Mouse (Mus musculus) myocyte (in vitro differentiated cells): Measurements from ENCODE around the gene Smpdl3b.

Source experiments
- POLR2A ChIP-seq: IDR thresholded peaks from one replicate; pipeline ENCODE4 v1.6.1; 2011; ENCODE audit warnings: low read depth, mild to moderate bottlenecking, control low read depth, moderate library complexity; ENCODE audit not compliant: insufficient read length
- POLR2AphosphoS2 ChIP-seq: IDR thresholded peaks from one replicate; pipeline ENCODE4 v1.6.1; 2011; ENCODE audit warnings: low read depth, control low read depth; ENCODE audit not compliant: insufficient read length
- TCF3 ChIP-seq: IDR thresholded peaks from one replicate; pipeline ENCODE4 v1.6.1; 2011; ENCODE audit warnings: low read depth, control low read depth; ENCODE audit not compliant: insufficient read length

DNA sequence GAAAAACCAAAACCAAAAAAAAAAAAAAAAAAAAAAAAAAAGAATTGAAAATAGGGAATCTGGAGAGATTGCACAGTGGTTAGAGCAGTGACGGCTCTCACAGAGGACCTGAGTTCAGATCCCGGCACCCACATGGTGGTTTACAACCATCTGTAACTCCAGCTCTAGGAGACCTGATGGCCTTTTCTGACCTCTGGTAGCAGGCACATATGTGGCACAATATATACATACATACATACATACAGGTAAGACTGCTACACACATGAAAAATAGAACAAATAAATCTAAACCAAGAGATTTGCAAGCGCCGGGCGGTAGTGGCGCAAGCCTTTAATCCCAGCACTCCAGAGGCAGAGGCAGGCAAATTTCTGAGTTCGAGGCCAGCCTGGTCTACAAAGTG, 46.8 kb upstream of the Smpdl3b start:
- no peak for TF ChIP-seq POLR2AphosphoS2
- no peak for TF ChIP-seq POLR2A
- TF ChIP-seq TCF3, result no peak
